Mouse (Mus musculus) MEL (cell line): ENCODE results near the gene Rhov. TPM values are rescaled to one million over a fixed set of nuclear protein-coding genes. Genes with fewer than 3 reads are reported as not detected.
A peak's percentile ranks its signal among the peaks of the same experiment; 100 is the strongest.

Experiments used
- DNase-seq: peaks from one replicate; pipeline ENCODE4 v3.0.0; 2011; ENCODE audit warnings: low read depth, low spot score
- H3K27ac ChIP-seq: 2 replicates; pipeline ENCODE4 v1.5.1; 2012; ENCODE audit warnings: low read depth, mild to moderate bottlenecking, control low read depth, low read length, moderate library complexity; ENCODE audit not compliant: control insufficient read depth
- H3K27me3 ChIP-seq, 2 experiments: fragments of 150-350 bp in 1 of 2; sonication (generic) in 1 of 2; 2 replicates each; pipeline ENCODE4 v1.6.1; 2012; ENCODE audit warnings: low read length in 2 of 2, mild to moderate bottlenecking in 2 of 2, improper control_type of control experiment in 1 of 2, moderate library complexity in 1 of 2; ENCODE audit not compliant: insufficient read depth in 2 of 2, control insufficient read depth in 1 of 2
- H3K36me3 ChIP-seq, 2 experiments: 2 replicates each; pipeline ENCODE4 v1.6.1; 2012 to 2014; ENCODE audit warnings: low read length in 2 of 2, improper control_type of control experiment in 1 of 2, inconsistent platforms in 1 of 2, mild to moderate bottlenecking in 1 of 2; ENCODE audit not compliant: insufficient read depth in 2 of 2, control insufficient read depth in 1 of 2
- H3K4me1 ChIP-seq, 2 experiments: fragments of 150-350 bp in 1 of 2; sonication (generic) in 1 of 2; 2 replicates each; pipeline ENCODE4 v1.6.1; 2012; ENCODE audit warnings: low read length in 2 of 2, improper control_type of control experiment in 1 of 2, mild to moderate bottlenecking in 1 of 2; ENCODE audit not compliant: insufficient read depth in 2 of 2, control insufficient read depth in 1 of 2
- H3K4me3 ChIP-seq, 2 experiments: fragments of 150-350 bp in 1 of 2; sonication (generic) in 1 of 2; 2 replicates each; pipeline ENCODE4 v1.5.1; 2012; ENCODE audit warnings: low read depth in 2 of 2, low read length in 2 of 2, mild to moderate bottlenecking in 2 of 2, moderate library complexity in 2 of 2, control low read depth in 1 of 2, improper control_type of control experiment in 1 of 2; ENCODE audit not compliant: control insufficient read depth in 1 of 2, insufficient read depth in 1 of 2
- H3K79me2 ChIP-seq: 2 replicates; pipeline ENCODE4 v1.6.1; 2012; ENCODE audit warnings: mild to moderate bottlenecking, low read length, moderate library complexity; ENCODE audit not compliant: control insufficient read depth, poor library complexity, insufficient read depth
- H3K9ac ChIP-seq: 2 replicates; pipeline ENCODE4 v1.6.1; 2012; ENCODE audit warnings: low read depth, mild to moderate bottlenecking, control low read depth, low read length, moderate library complexity; ENCODE audit not compliant: control insufficient read depth, poor library complexity, severe bottlenecking
- H3K9me3 ChIP-seq: fragments of 150-350 bp; sonication (generic); replicated peaks from 2 replicates; pipeline ENCODE4 v1.6.1; 2012; ENCODE audit warnings: mild to moderate bottlenecking, low read length, improper control_type of control experiment, moderate library complexity; ENCODE audit not compliant: insufficient read depth
- BHLHE40 ChIP-seq: IDR thresholded peaks from 2 replicates; pipeline ENCODE4 v1.6.1; 2012; ENCODE audit warnings: low read depth, mild to moderate bottlenecking, inconsistent platforms, low read length, improper control_type of control experiment, borderline replicate concordance
- CHD2 ChIP-seq: IDR thresholded peaks from 2 replicates; pipeline ENCODE4 v1.6.1; 2011; ENCODE audit warnings: low read length, improper control_type of control experiment
- CTCF ChIP-seq, 3 experiments: IDR thresholded peaks in 2 of 3; conservative IDR thresholded peaks in 1 of 3; 2 replicates each; pipeline ENCODE4 v1.5.1; 2011 to 2012; ENCODE audit warnings: low read length in 3 of 3, low read depth in 2 of 3, mild to moderate bottlenecking in 2 of 3, improper control_type of control experiment in 1 of 3, inconsistent platforms in 1 of 3, mixed read lengths in 1 of 3, moderate library complexity in 1 of 3; ENCODE audit not compliant: control insufficient read depth in 1 of 3, insufficient read depth in 1 of 3, poor library complexity in 1 of 3, severe bottlenecking in 1 of 3
- E2F4 ChIP-seq: IDR thresholded peaks from 2 replicates; pipeline ENCODE4 v1.6.1; 2011; ENCODE audit warnings: low read depth, low read length, improper control_type of control experiment, borderline replicate concordance
- EP300 ChIP-seq, 2 experiments: IDR thresholded peaks; 2 replicates each; pipeline ENCODE4 v1.6.1; 2011; ENCODE audit warnings: improper control_type of control experiment in 2 of 2, low read length in 2 of 2, low read depth in 1 of 2, mild to moderate bottlenecking in 1 of 2
- MAFK ChIP-seq: IDR thresholded peaks from 2 replicates; pipeline ENCODE4 v1.6.1; 2011; ENCODE audit warnings: low read depth, mild to moderate bottlenecking, low read length, improper control_type of control experiment, borderline replicate concordance
- MAZ ChIP-seq: IDR thresholded peaks from 2 replicates; pipeline ENCODE4 v1.6.1; 2012; ENCODE audit warnings: low read depth, mild to moderate bottlenecking, inconsistent platforms, low read length, improper control_type of control experiment
- NELFE ChIP-seq: IDR thresholded peaks from 2 replicates; pipeline ENCODE4 v1.6.1; 2011; ENCODE audit warnings: low read depth, low read length, improper control_type of control experiment
- POLR2A ChIP-seq, 2 experiments: IDR thresholded peaks; 2 replicates each; pipeline ENCODE4 v1.6.1; 2011 to 2012; ENCODE audit warnings: low read length in 2 of 2, mild to moderate bottlenecking in 2 of 2, control low read depth in 1 of 2, improper control_type of control experiment in 1 of 2, low read depth in 1 of 2, moderate library complexity in 1 of 2; ENCODE audit not compliant: control insufficient read depth in 1 of 2, insufficient read depth in 1 of 2, poor library complexity in 1 of 2
- POLR2AphosphoS5 ChIP-seq: IDR thresholded peaks from 2 replicates; pipeline ENCODE4 v1.6.1; 2012; ENCODE audit warnings: low read depth, borderline replicate concordance, mild to moderate bottlenecking, inconsistent platforms, low read length, moderate library complexity, mixed read lengths
- RAD21 ChIP-seq: IDR thresholded peaks from 2 replicates; pipeline ENCODE4 v1.6.1; 2011; ENCODE audit warnings: mild to moderate bottlenecking, low read depth, low read length, improper control_type of control experiment
- SMC3 ChIP-seq: IDR thresholded peaks from 2 replicates; pipeline ENCODE4 v1.6.1; 2011; ENCODE audit warnings: low read depth, low read length, improper control_type of control experiment
- TAL1 ChIP-seq: IDR thresholded peaks from 2 replicates; pipeline ENCODE4 v1.6.1; 2012; ENCODE audit warnings: mild to moderate bottlenecking, inconsistent platforms, low read length, moderate library complexity, mixed read lengths
- TCF12 ChIP-seq: IDR thresholded peaks from 2 replicates; pipeline ENCODE4 v1.6.1; 2014; ENCODE audit warnings: low read depth, mild to moderate bottlenecking, inconsistent platforms, low read length, improper control_type of control experiment, moderate library complexity
- UBTF ChIP-seq: IDR thresholded peaks from 2 replicates; pipeline ENCODE4 v1.6.1; 2012; ENCODE audit warnings: low read depth, mild to moderate bottlenecking, inconsistent platforms, low read length, improper control_type of control experiment, moderate library complexity, borderline replicate concordance; ENCODE audit not compliant: insufficient read depth
- ZKSCAN1 ChIP-seq: IDR thresholded peaks from 2 replicates; pipeline ENCODE4 v1.6.1; 2012; ENCODE audit warnings: low read depth, mild to moderate bottlenecking, inconsistent platforms, low read length, improper control_type of control experiment, moderate library complexity
- ZMIZ1 ChIP-seq: IDR thresholded peaks from 2 replicates; pipeline ENCODE4 v1.6.1; 2012; ENCODE audit warnings: low read depth, mild to moderate bottlenecking, inconsistent platforms, low read length, improper control_type of control experiment, moderate library complexity
- polyA plus RNA-seq, 2 experiments: library from polyadenylated mRNA; stranded (reverse) in 1 of 2; unstranded in 1 of 2; fragments of >175 nt in 1 of 2; fragments of >200 nt in 1 of 2; gene quantifications; 2 replicates each; pipeline versions ENCODE4 v1.2.1 to v1.2.4; 2012; ENCODE audit warnings: low replicate concordance in 2 of 2, low read depth in 1 of 2; ENCODE audit not compliant: insufficient read length in 2 of 2, insufficient read depth in 1 of 2, missing spikeins in 1 of 2
- total RNA-seq: library from RNA; depleted of rRNA; stranded (reverse); fragments of 300-350 nt; gene quantifications from 2 replicates; pipeline ENCODE4 v1.2.3, GENCODE M21; 2012

Rhov gene
- total and polyA plus RNA-seq, 3 experiments, result not detected

GRCm38 (mm10) chr2:119250377-119250776 lies 20.7 kb downstream of the Rhov start:
- Histone ChIP-seq H3K27ac (no peak overlapping the region), H3K9me3 (no peaks in the 10 kb centered on the region), H3K9ac (no peak overlapping the region), H3K4me3 (no peak overlapping the region), H3K36me3 (peaks cover 0 to 4% of the 10 kb centered on the region in 2 experiments; a peak in 2 of 4 replicates), H3K4me1 (peaks cover 0 to 9% of the 10 kb centered on the region in 2 experiments; a peak in 2 of 4 replicates), H3K27me3 (peaks cover 0 to 3% of the 10 kb centered on the region in 2 experiments; a peak in 2 of 4 replicates), H3K79me2 (no peaks in the 10 kb centered on the region)
- DNase-seq, result no peak
- TF ChIP-seq MAFK (0 out of 2 replicates have a peak, but pooled peaks have one; percentile 4), NELFE (0 out of 2 replicates have a peak, but pooled peaks have one; percentile 10), MAZ (no peak), TAL1 (no peak), CHD2 (no peak)

- no peak overlapping the region for H3K9ac ChIP-seq
- no peak overlapping the region for H3K27ac ChIP-seq
- H3K27me3 ChIP-seq, result peaks cover 0 to 3% of the 10 kb centered on the region in 2 experiments; a peak in 2 of 4 replicates
- no peak overlapping the region for H3K4me3 ChIP-seq
- no peaks in the 10 kb centered on the region for H3K9me3 ChIP-seq
- H3K79me2 ChIP-seq, result no peaks in the 10 kb centered on the region
- DNase-seq, result no peak
- TF ChIP-seq MAFK (no peak), RAD21 (no peak), EP300 (IDR thresholded peaks at IDR 0.05; ENCODE audit: low read depth in 1 of 2, low read length in 2 of 2) (no peak), ZMIZ1 (no peak), ZKSCAN1 (no peak), CTCF (IDR thresholded peaks at IDR 0.05 in 2 of 3, conservative IDR thresholded peaks at IDR 0.05 in 1 of 3; ENCODE audit: control insufficient read depth in 1 of 3, insufficient read depth in 1 of 3, low read depth in 2 of 3, low read length in 3 of 3, poor library complexity in 1 of 3, severe bottlenecking in 1 of 3) (no peak), E2F4 (no peak), POLR2AphosphoS5 (no peak), SMC3 (no peak), POLR2A (IDR thresholded peaks at IDR 0.05; ENCODE audit: control insufficient read depth in 1 of 2, insufficient read depth in 1 of 2, low read depth in 1 of 2, low read length in 2 of 2, poor library complexity in 1 of 2) (no peak), BHLHE40 (no peak)
- H3K36me3 ChIP-seq, result peaks cover 0 to 4% of the 10 kb centered on the region in 2 experiments; a peak in 2 of 4 replicates
- H3K4me1 ChIP-seq, result peaks cover 0 to 9% of the 10 kb centered on the region in 2 experiments; a peak in 2 of 4 replicates
Observed at GRCm38 (mm10) chr2:119249592-119250061, 21.4 kb downstream of the Rhov start.

- H3K79me2 ChIP-seq, result no peaks in the 10 kb centered on the region
- H3K9ac ChIP-seq, result no peak overlapping the region
- H3K27me3 ChIP-seq, result no peaks in the 10 kb centered on the region
- peaks cover 0 to 9% of the 10 kb centered on the region in 2 experiments; a peak in 2 of 4 replicates for H3K4me1 ChIP-seq
- DNase-seq, result no peak
- H3K27ac ChIP-seq, result no peak overlapping the region
- peaks cover 0 to 4% of the 10 kb centered on the region in 2 experiments; a peak in 2 of 4 replicates for H3K36me3 ChIP-seq
- H3K4me3 ChIP-seq, result no peak overlapping the region
- no peaks in the 10 kb centered on the region for H3K9me3 ChIP-seq
- TF ChIP-seq UBTF (no peak), TCF12 (no peak)
Observed at GRCm38 (mm10) chr2:119247904-119248303, 23.2 kb downstream of the Rhov start.
